Mouse (Mus musculus) heart, postnatal 14 days (tissue): ENCODE data around the gene Ddx56. TPM values are rescaled to one million over a fixed set of nuclear protein-coding genes. Genes with fewer than 3 reads are reported as not detected.
A peak's percentile ranks its signal among the peaks of the same experiment; 100 is the strongest.
"Not testable (repeated sequence)": the region's sequence is repeated elsewhere in the genome, so short reads cannot be mapped to it uniquely, and the experiment has no call there.

ENCODE experiments used
- DNase-seq, 2 experiments: peaks; one replicate each; pipeline ENCODE4 v3.0.0; 2021 to 2022
- intact Hi-C: fragments of 180-260 bp; cut with DNase I; formaldehyde crosslinking; loops from one replicate; pipeline ENCODE4 v1.15.1; 2025
- total RNA-seq, 2 experiments: library from RNA; stranded (reverse); gene quantifications; 2 replicates each; pipeline ENCODE4 v1.2.3; 2021

The Ddx56 gene
- total RNA-seq, 2 experiments from 2014 or later, result 24.9 to 25.4 TPM

GRCm38 (mm10) chr11:6273607-6274006 lies 6.0 kb upstream of the Ddx56 start:
- intact Hi-C loops, result no loop called here

DNA sequence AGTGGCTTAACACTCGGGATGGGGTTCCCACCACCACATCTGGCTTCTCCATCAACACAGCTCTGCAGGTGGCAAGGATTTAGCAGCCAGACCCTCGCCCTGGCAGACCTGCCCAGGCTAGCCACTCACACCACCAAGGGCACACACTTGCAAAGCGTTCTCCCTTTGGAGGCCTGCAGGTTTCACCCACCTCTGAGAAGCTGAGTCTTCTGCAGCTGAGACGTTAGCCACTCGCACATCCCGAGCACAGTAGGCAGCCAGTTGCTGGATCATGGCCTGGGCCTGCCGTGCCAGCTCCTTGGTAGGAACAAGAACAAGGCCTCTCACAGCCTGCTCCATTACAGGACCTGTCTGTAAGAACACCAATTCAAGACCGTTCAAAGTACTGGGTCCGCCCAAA lies 951 bp downstream of the Ddx56 start:
- intact Hi-C loops, result no loop called here
- DNase-seq, result no peak

More at GRCm38 (mm10) chr11:6273607-6274006, 6.0 kb upstream of the Ddx56 start:
- no peak for DNase-seq

GRCm38 (mm10) chr11:6261434-6262082 lies 6.0 kb downstream of the Ddx56 start:
- peak; percentile 73 to 82 for DNase-seq

DNA sequence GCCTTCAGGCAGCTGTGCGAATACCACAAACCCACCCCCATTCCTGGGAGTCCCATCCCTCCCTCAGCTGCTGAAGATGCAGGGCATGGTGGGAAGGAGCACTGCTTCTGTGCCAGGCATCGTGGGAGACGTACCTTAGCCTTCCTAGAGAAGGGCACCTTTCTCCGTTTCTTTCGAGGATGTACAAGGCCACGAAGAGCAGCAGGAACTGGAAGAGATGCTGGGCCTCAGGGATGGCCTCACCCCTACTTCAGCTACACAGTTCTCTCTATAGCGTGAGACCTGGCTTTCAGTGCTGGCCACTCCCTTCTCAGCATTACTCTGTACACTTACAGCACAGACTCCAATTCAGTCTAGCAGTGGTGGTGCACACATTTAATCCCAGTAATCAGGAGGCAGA lies 8.2 kb downstream of the Ddx56 start:
- no peak for DNase-seq
- intact Hi-C loops, result no loop called here

More at GRCm38 (mm10) chr11:6261434-6262082, 6.0 kb downstream of the Ddx56 start:
- intact Hi-C loops, result loop anchor here (1.0 to 5.0 kb wide), 3 partner anchors 64 to 269 kb away; no protein-coding TSS in a partner anchor

- intact Hi-C loops, result no loop called here
- DNase-seq, result no peak
Observed at GRCm38 (mm10) chr11:6256490-6257072, 11.0 kb downstream of the Ddx56 start.

GRCm38 (mm10) chr11:6254602-6255001 lies 13.0 kb downstream of the Ddx56 start:
- DNase-seq, intact Hi-C loops: not testable (repeated sequence)

- DNase-seq, result no peak
- intact Hi-C loops, result no loop called here
Observed at GRCm38 (mm10) chr11:6252824-6253223, 14.7 kb downstream of the Ddx56 start.

GRCm38 (mm10) chr11:6252248-6252647 lies 15.3 kb downstream of the Ddx56 start:
- no peak for DNase-seq
- intact Hi-C loops, result no loop called here

DNA sequence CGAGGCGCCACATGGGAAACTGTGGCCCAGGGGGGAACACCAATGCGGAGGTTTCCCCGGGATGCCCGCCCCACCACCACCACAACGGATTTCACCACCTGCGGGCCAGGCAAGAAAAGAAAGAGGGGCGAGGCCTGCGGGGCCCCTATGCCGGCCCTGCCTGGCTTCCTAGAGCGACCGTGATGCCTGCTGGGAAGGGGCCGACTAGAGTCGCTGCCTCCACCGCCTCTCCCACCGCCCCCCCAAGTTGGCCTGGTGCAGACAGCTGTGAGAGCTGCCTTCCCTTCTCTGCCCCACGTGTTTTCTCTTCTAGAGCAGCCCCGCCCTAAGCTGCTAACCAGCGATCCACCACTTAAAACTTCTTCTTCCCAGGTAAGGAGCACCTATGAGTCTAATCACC lies 22.9 kb downstream of the Ddx56 start:
- intact Hi-C loops, result no loop called here
- no peak for DNase-seq

DNA sequence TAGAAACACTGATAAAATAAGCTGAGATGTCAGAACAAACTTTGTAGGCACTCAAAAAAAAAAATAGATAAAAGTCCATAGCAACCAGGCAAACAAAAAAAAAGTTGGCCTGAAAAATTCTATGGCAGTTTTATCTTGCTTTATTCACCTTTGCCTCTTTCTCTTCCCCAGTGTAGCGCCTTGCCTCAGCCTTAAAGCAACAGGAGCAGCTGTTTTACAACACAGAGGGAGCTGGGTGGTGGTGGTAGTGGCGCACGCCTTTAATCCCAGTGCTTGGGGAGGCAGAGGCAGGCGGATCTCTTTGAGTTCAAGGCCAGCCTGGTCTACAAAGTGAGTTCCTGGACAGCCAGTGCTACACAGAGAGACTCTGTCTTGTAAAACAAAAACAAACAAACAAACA lies 34.5 kb downstream of the Ddx56 start:
- no peak for DNase-seq

GRCm38 (mm10) chr11:6230012-6230411 lies 37.6 kb downstream of the Ddx56 start, which contains the start of gene Npc1l1:
TSS of gene Npc1l1 (minus strand) at chr11:6230143.
- no peak for DNase-seq
- intact Hi-C loops, result no loop called here

More for the DNA sequence above, 34.5 kb downstream of the Ddx56 start:
- intact Hi-C loops, result no loop called here

GRCm38 (mm10) chr11:6224541-6225229 lies 42.9 kb downstream of the Ddx56 start:
- no peak for DNase-seq
- intact Hi-C loops, result no loop called here

DNA sequence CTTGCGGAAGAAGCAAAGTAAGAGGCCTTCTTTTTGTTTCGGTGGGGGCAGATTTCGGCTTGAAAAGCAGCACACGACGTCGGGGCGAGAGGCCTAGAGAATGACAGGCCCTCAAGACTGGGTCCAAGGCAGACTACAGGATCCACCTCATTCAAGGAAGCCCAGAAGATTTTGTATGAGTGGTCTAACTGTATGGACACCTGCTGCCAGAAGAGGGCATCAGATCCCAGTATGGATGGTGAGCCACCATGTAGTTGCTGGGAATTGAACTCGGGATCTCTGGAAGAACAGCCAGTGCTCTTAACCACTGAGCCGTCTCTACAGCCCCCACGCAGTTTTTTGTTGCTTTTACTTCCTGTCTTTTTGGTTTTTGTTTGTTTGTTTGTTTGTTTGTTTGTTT lies 45.4 kb downstream of the Ddx56 start:
- intact Hi-C loops, result no loop called here
- no peak for DNase-seq

GRCm38 (mm10) chr11:6219967-6220366 lies 47.6 kb downstream of the Ddx56 start:
- intact Hi-C loops, result no loop called here

DNA sequence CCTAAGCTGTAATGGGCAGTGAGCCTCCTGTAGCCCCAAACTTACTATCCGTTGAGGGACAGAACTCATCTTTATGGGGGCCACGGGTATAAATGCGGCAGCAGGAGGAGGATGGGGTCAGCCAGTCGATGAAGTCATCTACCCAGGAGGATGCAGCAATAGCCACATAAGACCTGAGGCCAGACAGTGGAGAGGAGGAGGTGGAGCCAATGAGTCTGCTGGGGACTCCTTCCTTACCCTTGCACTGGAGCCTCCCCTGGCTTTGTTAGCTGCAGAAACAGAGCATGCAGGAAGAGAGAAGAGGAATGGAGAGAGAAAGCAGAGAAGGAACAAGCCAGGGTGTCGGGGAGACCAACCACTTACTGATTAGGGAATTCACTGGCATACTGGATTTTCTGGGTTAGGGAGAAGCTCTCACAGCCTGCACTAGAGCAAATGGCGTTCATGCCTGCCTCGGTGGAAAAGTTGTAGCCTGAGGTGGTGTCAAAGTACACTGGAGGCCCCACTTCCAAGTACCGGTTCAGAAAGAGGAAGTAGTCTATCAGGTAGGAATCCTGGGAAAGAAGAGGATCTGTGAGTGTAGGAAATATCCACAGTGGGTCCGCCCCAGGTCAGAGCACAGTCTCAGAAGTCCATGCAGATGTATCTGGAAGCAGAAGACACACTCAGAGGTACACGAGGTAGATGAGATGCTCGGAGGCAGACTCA lies 49.2 kb downstream of the Ddx56 start:
- intact Hi-C loops, result no loop called here
- no peak for DNase-seq

More at GRCm38 (mm10) chr11:6219967-6220366, 47.6 kb downstream of the Ddx56 start:
- no peak for DNase-seq

DNA sequence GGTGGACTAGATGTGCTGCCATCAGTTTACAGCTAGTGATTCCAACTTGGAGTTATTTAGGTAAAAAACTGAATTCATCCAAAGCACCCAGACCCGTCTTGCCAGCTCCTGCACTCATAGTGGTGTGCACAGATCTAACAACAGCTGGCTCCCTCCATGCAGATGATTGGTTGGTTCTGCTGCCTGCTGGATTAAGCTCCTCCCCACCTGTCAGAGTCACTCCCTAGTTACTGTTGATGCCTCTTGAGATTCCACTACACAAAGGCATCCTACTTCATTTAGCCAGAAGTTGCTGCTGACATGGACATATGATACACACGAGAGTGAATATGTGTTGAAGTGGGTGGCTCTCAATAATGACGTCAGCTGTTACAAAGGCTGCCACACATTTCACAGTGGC lies 50.7 kb downstream of the Ddx56 start:
- intact Hi-C loops, result no loop called here

More for the DNA sequence above, 50.7 kb downstream of the Ddx56 start:
- DNase-seq, result no peak

Other genes starting within 250 kb of the Ddx56 start
- gene Camk2b, start 201.4 kb downstream of the Ddx56 start, total RNA-seq, result 1 to 10 TPM; 8.6 TPM
- gene A730071L15Rik, start 67.7 kb downstream of the Ddx56 start, total RNA-seq, result not detected
- 10 to 100 TPM; 56.3 to 57.6 TPM for gene Nudcd3, start 67.4 kb downstream of the Ddx56 start, total RNA-seq
- gene Npc1l1, start 37.6 kb downstream of the Ddx56 start, total RNA-seq, result under 1 TPM; 0.07 to 0.10 TPM
- 10 to 100 TPM; 72.9 to 73.5 TPM for gene Tmed4, start 7.1 kb upstream of the Ddx56 start, total RNA-seq
- 1,000 to 10,000 TPM; 1,493 to 1,546 TPM for gene Ogdh, start 23.9 kb upstream of the Ddx56 start, total RNA-seq
- gene Zmiz2, start 121.3 kb upstream of the Ddx56 start, total RNA-seq, result 10 to 100 TPM; 41.1 to 42.5 TPM
- gene Ppia, start 147.7 kb upstream of the Ddx56 start, total RNA-seq, result 100 to 1,000 TPM; 500 to 603 TPM
- 10 to 100 TPM; 57.1 to 59.4 TPM for gene H2afv, start 176.7 kb upstream of the Ddx56 start, total RNA-seq
- gene Purb, start 208.1 kb upstream of the Ddx56 start, total RNA-seq, result 10 to 100 TPM; 49.6 to 53.0 TPM